Mouse (Mus musculus) erythroid progenitor cell, adult 5-6 weeks (primary cell): ENCODE data around the gene Tex26. TPM values are rescaled to one million over a fixed set of nuclear protein-coding genes. Genes with fewer than 3 reads are reported as not detected.

Experiments used
- total RNA-seq, 2 experiments: library from RNA; stranded (forward) in 1 of 2; stranded (reverse) in 1 of 2; fragments of 150-400 nt in 1 of 2; fragments of 186-747, 209-891 nt in 1 of 2; gene quantifications; 2 replicates each; pipeline versions ENCODE4 v1.2.3 to v1.2.4; 2015 to 2017; ENCODE audit warnings: low replicate concordance in 2 of 2

The Tex26 gene
- total RNA-seq, 2 experiments from 2014 or later: not detected

Other genes with a start within 250 kb of the Tex26 start
- 132 and 171 TPM in 2 replicates for gene Alox5ap, start 174.9 kb upstream of the Tex26 start, total RNA-seq (2015; ENCODE audit: low replicate concordance)
- gene Alox5ap, start 174.9 kb upstream of the Tex26 start, total RNA-seq (2017; ENCODE audit: low replicate concordance): 55.7 and 78.7 TPM in 2 replicates
- not detected in 2 replicates for gene Medag, start 27.9 kb upstream of the Tex26 start, total RNA-seq (2015; ENCODE audit: low replicate concordance)
- gene Medag, start 27.9 kb upstream of the Tex26 start, total RNA-seq (2017; ENCODE audit: low replicate concordance): not detected in 2 replicates
- 0.36 TPM in 1 of 2 replicates, not detected in the other for gene Wdr95, start 89.0 kb downstream of the Tex26 start, total RNA-seq (2015; ENCODE audit: low replicate concordance)
- 0.26 TPM in 1 of 2 replicates, not detected in the other for gene Wdr95, start 89.0 kb downstream of the Tex26 start, total RNA-seq (2017; ENCODE audit: low replicate concordance)
- gene Hsph1, start 196.7 kb downstream of the Tex26 start, total RNA-seq (2015; ENCODE audit: low replicate concordance): 11.2 and 36.9 TPM in 2 replicates
- 3.8 and 23.2 TPM in 2 replicates for gene Hsph1, start 196.7 kb downstream of the Tex26 start, total RNA-seq (2017; ENCODE audit: low replicate concordance)
- gene B3glct, start 238.6 kb downstream of the Tex26 start, total RNA-seq (2015; ENCODE audit: low replicate concordance): 4.0 and 11.7 TPM in 2 replicates
- gene B3glct, start 238.6 kb downstream of the Tex26 start, total RNA-seq (2017; ENCODE audit: low replicate concordance): 5.1 and 6.7 TPM in 2 replicates